Mouse (Mus musculus) embryonic facial prominence, embryonic 15.5 days (tissue): ENCODE data around the gene Cntf. TPM values are rescaled to one million over a fixed set of nuclear protein-coding genes. Genes with fewer than 3 reads are reported as not detected.
A peak's percentile ranks its signal among the peaks of the same experiment; 100 is the strongest.

Source experiments
- ATAC-seq: fragments of 200-750 bp; cut with Nextera tagmentation; 2 replicates; pipeline ENCODE4 v1.8.0; 2017; ENCODE audit warnings: low read depth, moderate TSS enrichment; ENCODE audit not compliant: insufficient number of reproducible peaks, low FRiP score, low TSS enrichment
- H3K27ac ChIP-seq: fragments of 300-500 bp; sonication (generic); replicated peaks from 2 replicates; pipeline ENCODE4 v1.5.1; 2015; ENCODE audit warnings: mild to moderate bottlenecking, inconsistent platforms
- H3K27me3 ChIP-seq: fragments of 300-500 bp; sonication (generic); 2 replicates; pipeline ENCODE4 v1.6.1; 2015; ENCODE audit warnings: inconsistent platforms
- H3K36me3 ChIP-seq: fragments of 300-500 bp; sonication (generic); 2 replicates; pipeline ENCODE4 v1.6.1; 2015; ENCODE audit warnings: mild to moderate bottlenecking, inconsistent platforms
- H3K4me1 ChIP-seq: fragments of 300-500 bp; sonication (generic); 2 replicates; pipeline ENCODE4 v1.6.1; 2015; ENCODE audit warnings: inconsistent platforms
- H3K4me2 ChIP-seq: fragments of 300-500 bp; sonication (generic); replicated peaks from 2 replicates; pipeline ENCODE4 v1.6.1; 2015; ENCODE audit warnings: mild to moderate bottlenecking, inconsistent platforms
- H3K4me3 ChIP-seq: fragments of 300-500 bp; sonication (generic); replicated peaks from 2 replicates; pipeline ENCODE4 v1.5.1; 2015; ENCODE audit warnings: mild to moderate bottlenecking, inconsistent platforms
- H3K9ac ChIP-seq: fragments of 300-500 bp; sonication (generic); 2 replicates; pipeline ENCODE4 v1.6.1; 2015; ENCODE audit warnings: inconsistent platforms
- H3K9me3 ChIP-seq: fragments of 300-500 bp; sonication (generic); replicated peaks from 2 replicates; pipeline ENCODE4 v1.6.1; 2016; ENCODE audit warnings: inconsistent platforms
- WGBS: fragments of 180-500 bp; shearing (Covaris S2); methylation state at CpG from one replicate; pipeline ENCODE4 v1.1.7; 2015; 5-methylcytosine and 5-hydroxymethylcytosine counted together
- polyA plus RNA-seq: library from polyadenylated mRNA; unstranded; fragments of >200 nt; fragmentation: Nextera tagmentation; extraction: Ambion mirVana; gene quantifications from 2 replicates; pipeline ENCODE4 v1.2.1, GENCODE M21; 2015

Gene Cntf
- polyA plus RNA-seq, 1 experiment from 2014 or later, result 1.4 TPM

DNA sequence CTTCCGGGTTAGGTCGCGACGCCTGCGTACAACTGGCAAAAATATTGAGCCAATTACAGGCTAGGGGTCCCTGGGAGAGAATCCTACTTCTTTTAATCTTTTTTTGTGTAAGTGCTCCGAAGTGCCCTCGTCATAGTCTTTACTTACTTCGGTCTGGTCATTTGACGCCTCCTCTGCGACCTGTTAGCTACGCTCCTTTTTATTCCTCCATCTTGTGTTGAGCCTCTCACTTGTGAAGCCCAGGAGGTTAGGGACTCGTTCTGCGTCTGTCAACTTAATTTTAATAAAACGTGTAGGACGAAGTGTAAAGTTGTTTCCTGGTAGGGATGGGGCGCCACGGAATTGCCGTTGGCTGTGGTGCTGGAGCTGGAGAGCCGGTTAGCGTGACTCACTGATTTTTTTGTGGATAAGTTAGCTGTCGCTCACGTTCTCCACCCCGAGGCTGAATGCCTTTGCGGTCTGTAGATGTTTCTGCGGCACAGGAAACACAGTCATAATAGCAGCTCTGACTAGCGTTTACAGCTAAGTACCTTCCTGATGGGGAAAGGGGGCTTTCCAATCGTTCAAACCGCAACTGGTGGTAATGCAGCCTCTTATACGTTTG lies 31.0 kb upstream of the Cntf start:
- Histone ChIP-seq H3K9ac (peak overlapping the region; percentile 60), H3K27ac (peak overlapping the region; percentile 100), H3K4me2 (peak overlapping the region; percentile 68), H3K4me1 (0 out of 2 replicates have a peak, but pooled peaks cover 3% of the 10 kb centered on the region), H3K27me3 (no peaks in the 10 kb centered on the region), H3K36me3 (no peaks in the 10 kb centered on the region), H3K4me3 (peak overlapping the region; percentile 70), H3K9me3 (no peaks in the 10 kb centered on the region)
- WGBS, result under 1% methylated on average over 29 of the region's 29 CpGs
- peak; percentile 26 for ATAC-seq

- peak within 1 kb of the TSS; percentile 100 for H3K27ac ChIP-seq
- H3K4me2 ChIP-seq, result peak within 1 kb of the TSS; percentile 68
- H3K4me1 ChIP-seq, result 0 out of 2 replicates have a peak, but pooled peaks cover 3% of the 10 kb centered on the region
- WGBS, result under 1% methylated on average over 56 of the region's 76 CpGs
- H3K9me3 ChIP-seq, result no peaks in the 10 kb centered on the region
- peak within 1 kb of the TSS; percentile 70 for H3K4me3 ChIP-seq
- peak within 1 kb of the TSS; percentile 99 for H3K9ac ChIP-seq
- H3K27me3 ChIP-seq, result no peaks in the 10 kb centered on the region
- ATAC-seq, result peak; percentile 96
- H3K36me3 ChIP-seq, result no peaks in the 10 kb centered on the region
Measured at GRCm38 (mm10) chr19:12795511-12796327, 30.3 kb upstream of the Cntf start, which contains the start of the genes Zfp91 and Lpxn. Gene Zfp91, minus strand, starts transcription at chr19:12796126. Gene Lpxn, plus strand, starts transcription at chr19:12796193.

- WGBS, result 0% methylated on average over 39 of the region's 63 CpGs
- Histone ChIP-seq H3K4me3 (peak overlapping the region; percentile 70), H3K9me3 (no peaks in the 10 kb centered on the region), H3K4me1 (0 out of 2 replicates have a peak, but pooled peaks cover 3% of the 10 kb centered on the region), H3K27me3 (no peaks in the 10 kb centered on the region), H3K36me3 (no peaks in the 10 kb centered on the region), H3K9ac (peak overlapping the region; percentile 99), H3K4me2 (peak overlapping the region; percentile 57; the same call in 1 of the 2 replicates), H3K27ac (peak overlapping the region; percentile 98)
- ATAC-seq, result peak; percentile 17; the same call in 1 of the 2 replicates
Measured at GRCm38 (mm10) chr19:12795110-12795509, 29.7 kb upstream of the Cntf start.

GRCm38 (mm10) chr19:12794056-12795044 lies 28.9 kb upstream of the Cntf start:
- H3K4me1 ChIP-seq, result 0 out of 2 replicates have a peak, but pooled peaks cover 3% of the 10 kb centered on the region
- H3K36me3 ChIP-seq, result no peaks in the 10 kb centered on the region
- under 1% methylated on average over 39 of the region's 39 CpGs for WGBS
- peak overlapping the region; percentile 99 for H3K9ac ChIP-seq
- H3K27ac ChIP-seq, result peak overlapping the region; percentile 98
- no peaks in the 10 kb centered on the region for H3K9me3 ChIP-seq
- no peaks in the 10 kb centered on the region for H3K27me3 ChIP-seq
- peak overlapping the region; percentile 70 for H3K4me3 ChIP-seq
- peak; percentile 55 for ATAC-seq
- peak overlapping the region; percentile 57 for H3K4me2 ChIP-seq

DNA sequence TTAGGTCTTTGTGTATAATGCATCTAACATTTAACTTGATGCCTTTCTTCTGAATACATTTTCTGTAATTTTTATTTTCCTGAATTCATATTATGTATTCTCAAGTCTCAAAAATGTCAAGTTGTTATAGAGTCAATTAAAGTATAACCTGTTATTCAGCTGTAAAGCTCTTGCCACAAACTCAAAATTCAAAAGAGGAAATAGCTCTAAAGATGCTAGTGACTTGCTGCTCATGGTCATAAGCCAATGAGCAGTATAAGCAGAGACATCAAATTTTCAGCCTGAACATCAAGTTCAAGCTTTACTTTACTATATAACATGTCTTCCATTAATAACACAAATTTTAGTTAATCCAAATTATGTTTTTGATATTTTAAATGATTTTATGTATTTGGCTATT lies 26.9 kb upstream of the Cntf start:
- no peak overlapping the region for H3K9ac ChIP-seq

DNA sequence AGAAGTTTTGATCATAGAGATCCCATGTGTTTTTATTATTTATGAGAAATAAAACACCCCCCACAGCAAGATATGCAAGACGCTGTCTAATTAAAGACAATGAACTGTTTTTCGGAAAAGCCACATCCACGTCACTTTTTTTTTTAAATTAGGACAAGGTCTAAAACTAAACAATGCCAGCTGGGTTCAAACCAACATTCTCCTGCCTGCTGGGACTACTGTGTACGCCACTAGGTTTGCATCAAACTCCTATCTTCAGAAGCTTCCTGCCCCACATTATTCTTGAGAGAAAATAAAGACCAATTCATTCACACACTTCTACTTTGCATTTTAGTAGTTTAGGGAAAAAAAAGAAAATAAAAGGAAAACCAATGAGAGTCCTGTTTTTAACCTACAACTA lies 22.3 kb upstream of the Cntf start:
- no peaks in the 10 kb centered on the region for H3K27me3 ChIP-seq
- H3K27ac ChIP-seq, result no peak overlapping the region
- H3K9me3 ChIP-seq, result no peaks in the 10 kb centered on the region
- H3K9ac ChIP-seq, result no peak overlapping the region
- H3K4me1 ChIP-seq, result no peaks in the 10 kb centered on the region
- no peak overlapping the region for H3K4me3 ChIP-seq
- ATAC-seq, result no peak
- 65% methylated on average over 4 of the region's 4 CpGs for WGBS
- H3K36me3 ChIP-seq, result no peaks in the 10 kb centered on the region
- no peak overlapping the region for H3K4me2 ChIP-seq

More for the DNA sequence above, 26.9 kb upstream of the Cntf start:
- Histone ChIP-seq H3K4me2 (no peak overlapping the region), H3K36me3 (no peaks in the 10 kb centered on the region), H3K27ac (no peak overlapping the region), H3K27me3 (no peaks in the 10 kb centered on the region), H3K4me1 (0 out of 2 replicates have a peak, but pooled peaks cover 3% of the 10 kb centered on the region), H3K4me3 (no peak overlapping the region), H3K9me3 (no peaks in the 10 kb centered on the region)
- no peak for ATAC-seq

- Histone ChIP-seq H3K4me1 (no peaks in the 10 kb centered on the region), H3K9me3 (no peaks in the 10 kb centered on the region), H3K9ac (no peak overlapping the region), H3K4me3 (no peak overlapping the region), H3K4me2 (no peak overlapping the region), H3K27me3 (no peaks in the 10 kb centered on the region), H3K27ac (no peak overlapping the region), H3K36me3 (no peaks in the 10 kb centered on the region)
- no peak for ATAC-seq
- 66% methylated on average over 2 of the region's 2 CpGs for WGBS
Measured at GRCm38 (mm10) chr19:12786803-12787395, 21.5 kb upstream of the Cntf start.

DNA sequence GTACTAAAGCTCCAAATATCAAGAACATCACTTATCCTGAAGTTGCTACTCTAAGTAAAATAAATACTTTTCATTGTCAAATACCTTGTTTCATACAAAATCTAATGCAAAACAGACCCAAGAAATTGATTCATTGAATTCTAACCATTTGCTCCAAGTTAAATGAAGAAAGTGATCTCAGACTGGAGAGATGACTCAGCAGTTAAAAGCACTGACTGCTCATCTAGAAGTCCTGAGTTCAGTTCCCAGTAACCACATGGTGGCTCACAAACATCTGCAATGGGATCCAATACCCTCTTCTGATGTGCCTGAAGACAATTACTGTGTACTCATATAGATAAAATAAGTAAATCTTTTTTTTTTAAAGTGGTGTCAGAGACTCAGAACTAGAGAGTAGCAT lies 15.0 kb upstream of the Cntf start:
- Histone ChIP-seq H3K4me2 (no peak overlapping the region), H3K27ac (no peak overlapping the region), H3K27me3 (no peaks in the 10 kb centered on the region), H3K9ac (no peak overlapping the region), H3K4me3 (no peak overlapping the region), H3K4me1 (no peaks in the 10 kb centered on the region), H3K36me3 (peaks cover 16% of the 10 kb centered on the region), H3K9me3 (no peaks in the 10 kb centered on the region)
- ATAC-seq, result no peak

GRCm38 (mm10) chr19:12770888-12771287 lies 5.5 kb upstream of the Cntf start:
- ATAC-seq, result no peak
- H3K4me3 ChIP-seq, result no peak overlapping the region
- no peak overlapping the region for H3K9ac ChIP-seq
- H3K36me3 ChIP-seq, result peaks cover 25% of the 10 kb centered on the region
- no peak overlapping the region for H3K4me2 ChIP-seq
- H3K27me3 ChIP-seq, result no peaks in the 10 kb centered on the region
- no peaks in the 10 kb centered on the region for H3K9me3 ChIP-seq
- no peaks in the 10 kb centered on the region for H3K4me1 ChIP-seq
- 86% methylated on average over 5 of the region's 5 CpGs for WGBS
- H3K27ac ChIP-seq, result no peak overlapping the region

DNA sequence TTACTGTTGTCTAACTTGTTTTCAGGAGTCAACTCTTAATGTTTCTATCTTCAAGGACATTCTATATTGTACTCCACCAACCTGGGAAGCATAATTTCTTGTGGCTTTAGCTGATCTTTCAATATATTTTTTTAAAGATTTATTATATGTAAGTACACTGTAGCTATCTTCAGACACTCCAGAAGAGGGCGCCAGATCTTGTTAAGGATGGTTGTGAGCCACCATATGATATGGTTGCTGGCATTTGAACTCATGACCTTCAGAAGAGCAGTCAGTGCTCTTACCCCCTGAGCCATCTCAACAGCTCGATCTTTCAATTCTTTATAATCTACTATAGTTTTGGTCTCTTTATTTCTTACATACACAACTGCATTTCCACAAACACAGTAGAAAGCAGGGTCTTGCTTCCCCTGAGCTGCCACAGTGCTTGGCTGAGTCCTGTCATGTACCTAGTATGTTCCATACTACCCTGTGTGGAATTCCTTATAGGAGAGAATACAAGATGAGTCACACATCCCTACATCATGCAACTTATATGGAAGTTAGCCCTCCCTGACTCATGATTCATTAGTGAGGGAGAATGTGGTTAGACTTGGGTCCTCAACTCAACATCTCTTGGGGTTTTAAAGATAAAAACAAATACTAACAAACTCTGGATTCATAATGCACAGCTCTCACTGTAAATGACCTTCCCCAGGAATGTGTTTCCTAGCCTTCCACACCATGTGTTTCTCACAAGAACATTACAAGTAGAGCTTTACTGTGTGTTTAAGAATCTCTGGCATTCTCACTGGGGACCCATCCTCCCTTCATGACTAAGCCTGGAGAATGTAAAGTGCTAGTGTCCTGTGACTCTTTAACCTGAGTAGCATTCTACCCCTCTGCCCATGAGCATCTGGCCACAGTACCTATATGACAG lies 3.0 kb downstream of the Cntf start:
- no peak for ATAC-seq
- Histone ChIP-seq H3K4me3 (no peak overlapping the region), H3K27me3 (no peaks in the 10 kb centered on the region), H3K4me1 (no peaks in the 10 kb centered on the region), H3K27ac (no peak overlapping the region), H3K36me3 (peaks cover 19% of the 10 kb centered on the region), H3K9ac (no peak overlapping the region), H3K9me3 (no peaks in the 10 kb centered on the region), H3K4me2 (no peak overlapping the region)
- 63% methylated on average over 2 of the region's 2 CpGs for whole genome bisulfite sequencing
